Mouse (Mus musculus) cerebellum, adult 18-20 months (tissue): ENCODE data around the gene Tead1.

ENCODE experiments used
- DNase-seq, 2 experiments: peaks; one replicate each; pipeline ENCODE4 v3.0.0; 2021

The Tead1 gene

GRCm38 (mm10) chr7:112731584-112731983 is 52.5 kb downstream of the Tead1 start:
- no peak for DNase-seq

- DNase-seq: peak in 1 of 2 experiments; percentile 20
Observed at GRCm38 (mm10) chr7:112739174-112739573, 60.1 kb downstream of the Tead1 start.

- peak; percentile 48 to 55 for DNase-seq
Observed at GRCm38 (mm10) chr7:112741790-112742189, 62.7 kb downstream of the Tead1 start.

GRCm38 (mm10) chr7:112743063-112743462 is 63.9 kb downstream of the Tead1 start:
- no peak for DNase-seq

GRCm38 (mm10) chr7:112743621-112744395 is 64.7 kb downstream of the Tead1 start:
- no peak for DNase-seq

GRCm38 (mm10) chr7:112747187-112747586 is 68.1 kb downstream of the Tead1 start:
- no peak for DNase-seq

GRCm38 (mm10) chr7:112747836-112748235 is 68.7 kb downstream of the Tead1 start:
- DNase-seq: no peak

GRCm38 (mm10) chr7:112748327-112748726 is 69.2 kb downstream of the Tead1 start:
- no peak for DNase-seq

GRCm38 (mm10) chr7:112750101-112750500 is 71.0 kb downstream of the Tead1 start:
- DNase-seq: no peak

GRCm38 (mm10) chr7:112752311-112752710 is 73.2 kb downstream of the Tead1 start:
- DNase-seq: no peak

GRCm38 (mm10) chr7:112753314-112753713 is 74.2 kb downstream of the Tead1 start:
- DNase-seq: no peak

- no peak for DNase-seq
Observed at GRCm38 (mm10) chr7:112759359-112759975, 80.3 kb downstream of the Tead1 start.

GRCm38 (mm10) chr7:112760293-112760692 is 81.2 kb downstream of the Tead1 start:
- no peak for DNase-seq

- DNase-seq: no peak
Observed at GRCm38 (mm10) chr7:112760782-112761181, 81.7 kb downstream of the Tead1 start.

- DNase-seq: peak; percentile 22
Observed at GRCm38 (mm10) chr7:112762870-112763269, 83.8 kb downstream of the Tead1 start.

- DNase-seq: peak; percentile 44 to 49
Observed at GRCm38 (mm10) chr7:112763513-112763912, 84.4 kb downstream of the Tead1 start.

GRCm38 (mm10) chr7:112764921-112765320 is 85.8 kb downstream of the Tead1 start:
- no peak for DNase-seq

GRCm38 (mm10) chr7:112769866-112770265 is 90.7 kb downstream of the Tead1 start:
- no peak for DNase-seq

- no peak for DNase-seq
Observed at GRCm38 (mm10) chr7:112771461-112771860, 92.3 kb downstream of the Tead1 start.

GRCm38 (mm10) chr7:112772777-112773176 is 93.7 kb downstream of the Tead1 start:
- no peak for DNase-seq

- DNase-seq: no peak
Observed at GRCm38 (mm10) chr7:112773601-112774000, 94.5 kb downstream of the Tead1 start.

- no peak for DNase-seq
Observed at GRCm38 (mm10) chr7:112775816-112776215, 96.7 kb downstream of the Tead1 start.

- DNase-seq: peak; percentile 23
Observed at GRCm38 (mm10) chr7:112776670-112777069, 97.6 kb downstream of the Tead1 start.

GRCm38 (mm10) chr7:112779636-112780035 is 100.5 kb downstream of the Tead1 start:
- DNase-seq: no peak
